Mouse (Mus musculus) E14TG2a.4 (cell line): ENCODE measurements around the gene Kif12.

ENCODE experiments used
- CTCF ChIP-seq: conservative IDR thresholded peaks from 2 replicates; pipeline ENCODE4 v1.5.1; 2014; ENCODE audit warnings: low read length
- POU5F1 ChIP-seq: IDR thresholded peaks from 2 replicates; pipeline ENCODE4 v1.6.1; 2014; ENCODE audit warnings: low read length, borderline replicate concordance

GRCm38 (mm10) chr4:63166323-63166722 lies 5.6 kb downstream of the Kif12 start:
- TF ChIP-seq CTCF (no peak), POU5F1 (no peak)
